Mouse (Mus musculus) midbrain, embryonic 13.5 days (tissue): Measurements from ENCODE around the gene Met. TPM values are rescaled to one million over a fixed set of nuclear protein-coding genes. Genes with fewer than 3 reads are reported as not detected.

Source experiments
- polyA plus RNA-seq: library from polyadenylated mRNA; unstranded; fragments of >200 nt; fragmentation: Nextera tagmentation; extraction: Ambion mirVana; gene quantifications from 2 replicates; pipeline ENCODE4 v1.2.1, GENCODE M21; 2015

Gene Met
- polyA plus RNA-seq, 1 experiment from 2014 or later = 0.89 TPM

Other genes with a start within 250 kb of the Met start
- 6.0 and 6.2 TPM in 2 replicates for gene Cav2, start 182.6 kb upstream of the Met start, polyA plus RNA-seq
- 9.6 and 11.7 TPM in 2 replicates for gene Cav1, start 157.5 kb upstream of the Met start, polyA plus RNA-seq
- gene Capza2, start 172.4 kb downstream of the Met start, polyA plus RNA-seq = 238 and 262 TPM in 2 replicates
- 62.4 and 63.0 TPM in 2 replicates for gene St7, start 229.1 kb downstream of the Met start, polyA plus RNA-seq